Mouse (Mus musculus) C2C12 (cell line): ENCODE results near the gene Wrap53.

Experiments used
- CTCF ChIP-seq: IDR thresholded peaks from one replicate; pipeline ENCODE4 v1.5.1; 2011; ENCODE audit not compliant: control insufficient read depth, insufficient read depth, insufficient read length
- MAX ChIP-seq: IDR thresholded peaks from one replicate; pipeline ENCODE4 v1.6.1; 2011; ENCODE audit warnings: mild to moderate bottlenecking, control low read depth
- MYOD1 ChIP-seq: IDR thresholded peaks from one replicate; pipeline ENCODE4 v1.6.1; 2011; ENCODE audit warnings: low read depth; ENCODE audit not compliant: control insufficient read depth, insufficient read length
- MYOG ChIP-seq: IDR thresholded peaks from one replicate; pipeline ENCODE4 v1.6.1; 2011; ENCODE audit not compliant: control insufficient read depth, insufficient read length; ENCODE audit errors: extremely low read depth

DNA sequence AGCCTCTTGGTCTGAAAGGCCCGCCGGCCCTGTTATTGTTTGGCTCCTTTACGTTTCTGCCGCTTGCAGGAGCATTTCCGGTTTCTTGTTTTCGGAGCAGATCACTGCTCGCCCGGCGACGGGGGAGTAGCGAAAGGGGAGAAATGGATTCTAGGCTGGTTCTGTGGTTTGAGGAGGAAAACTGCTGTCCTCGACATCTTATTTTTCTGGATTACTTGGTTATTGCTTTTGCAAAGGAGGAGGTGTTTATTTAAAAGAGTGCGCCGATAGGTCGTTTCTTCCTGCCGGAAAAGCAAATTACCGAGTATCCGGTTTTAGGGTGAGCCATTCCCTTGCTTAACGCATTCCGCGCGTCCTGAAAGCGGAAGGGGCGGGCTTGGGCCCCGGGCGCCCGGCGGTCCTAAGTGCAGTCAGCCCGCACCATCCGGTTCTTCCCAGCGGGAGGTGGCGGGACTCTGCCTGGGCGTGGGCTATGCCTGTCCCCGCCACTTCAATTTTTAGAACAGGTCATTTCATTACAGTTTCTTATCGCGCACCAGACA is 1.2 kb upstream of the Wrap53 start:
- TF ChIP-seq CTCF (no peak), MAX (peak; percentile 17), MYOD1 (no peak), MYOG (no peak)
